Mouse (Mus musculus) hindbrain, embryonic 14.5 days (tissue): ENCODE results near the gene Sema4f. TPM values are rescaled to one million over a fixed set of nuclear protein-coding genes. Genes with fewer than 3 reads are reported as not detected.

Experiments used
- ATAC-seq: fragments of 200-750 bp; cut with Nextera tagmentation; 2 replicates; pipeline ENCODE4 v1.8.0; 2017; ENCODE audit warnings: moderate number of reproducible peaks, mild to moderate bottlenecking, moderate TSS enrichment, moderate library complexity; ENCODE audit not compliant: low FRiP score
- DNase-seq: peaks from one replicate; pipeline ENCODE4 v3.0.0-alpha.2; 2015; ENCODE audit warnings: low spot score
- H3K27ac ChIP-seq: fragments of 300-500 bp; sonication (generic); 2 replicates; pipeline ENCODE4 v1.5.1; 2014; ENCODE audit warnings: mild to moderate bottlenecking, moderate library complexity
- H3K27me3 ChIP-seq: fragments of 300-500 bp; sonication (generic); 2 replicates; pipeline ENCODE4 v1.6.1; 2014; ENCODE audit warnings: mild to moderate bottlenecking, low read length, mixed read lengths; ENCODE audit not compliant: control insufficient read depth, insufficient read depth
- H3K36me3 ChIP-seq: fragments of 300-500 bp; sonication (generic); replicated peaks from 2 replicates; pipeline ENCODE4 v1.6.1; 2014; ENCODE audit not compliant: control insufficient read depth, insufficient read depth
- H3K4me1 ChIP-seq: fragments of 300-500 bp; sonication (generic); replicated peaks from 2 replicates; pipeline ENCODE4 v1.6.1; 2014; ENCODE audit warnings: antibody characterized with exemption, low read length, mixed read lengths; ENCODE audit not compliant: control insufficient read depth, insufficient read depth
- H3K4me2 ChIP-seq: fragments of 300-500 bp; sonication (generic); replicated peaks from 2 replicates; pipeline ENCODE4 v1.6.1; 2014; ENCODE audit warnings: mild to moderate bottlenecking, moderate library complexity
- H3K4me3 ChIP-seq: fragments of 300-500 bp; sonication (generic); replicated peaks from 2 replicates; pipeline ENCODE4 v1.5.1; 2014; ENCODE audit warnings: mild to moderate bottlenecking, low read length
- H3K9ac ChIP-seq: fragments of 300-500 bp; sonication (generic); 2 replicates; pipeline ENCODE4 v1.6.1; 2014
- H3K9me3 ChIP-seq: fragments of 300-500 bp; sonication (generic); 2 replicates; pipeline ENCODE4 v1.6.1; 2016; ENCODE audit warnings: low read length; ENCODE audit not compliant: control insufficient read depth
- WGBS: fragments of 180-500 bp; shearing (Covaris S2); extraction: QIAGEN DNeasy Blood & Tissue Kit; methylation state at CpG from one replicate; pipeline ENCODE4 v1.1.7; 2014; 5-methylcytosine and 5-hydroxymethylcytosine counted together
- polyA plus RNA-seq: library from polyadenylated mRNA; unstranded; fragments of >200 nt; fragmentation: Nextera tagmentation; extraction: Ambion mirVana; gene quantifications from 2 replicates; pipeline ENCODE4 v1.2.1, GENCODE M21; 2014

Gene Sema4f
- polyA plus RNA-seq, 1 experiment from 2014 or later = 14.0 TPM

- H3K4me2 ChIP-seq = no peak overlapping the region
- ATAC-seq = no peak
- H3K36me3 ChIP-seq = no peaks in the 10 kb centered on the region
- H3K9me3 ChIP-seq = no peaks in the 10 kb centered on the region; the same call in 1 of the 2 replicates
- no peak overlapping the region for H3K27ac ChIP-seq
- WGBS = 51% methylated on average over 7 of the region's 7 CpGs
- no peak overlapping the region for H3K9ac ChIP-seq
- H3K4me1 ChIP-seq = no peaks in the 10 kb centered on the region
- H3K4me3 ChIP-seq = no peak overlapping the region
- H3K27me3 ChIP-seq = no peaks in the 10 kb centered on the region
- DNase-seq = no peak
Observed at GRCm38 (mm10) chr6:82862475-82862874, 77.1 kb downstream of the Sema4f start.

GRCm38 (mm10) chr6:82862042-82862441, 77.5 kb downstream of the Sema4f start:
- ATAC-seq (no peak), DNase-seq (no peak)
- H3K4me3 ChIP-seq = no peak overlapping the region
- no peaks in the 10 kb centered on the region for H3K27me3 ChIP-seq
- H3K9me3 ChIP-seq = no peaks in the 10 kb centered on the region; the same call in 1 of the 2 replicates
- no peak overlapping the region for H3K27ac ChIP-seq
- no peak overlapping the region for H3K4me2 ChIP-seq
- H3K36me3 ChIP-seq = no peaks in the 10 kb centered on the region
- no peak overlapping the region for H3K9ac ChIP-seq
- no peaks in the 10 kb centered on the region for H3K4me1 ChIP-seq
- 65% methylated on average over 3 of the region's 3 CpGs for WGBS

Other genes with a start within 250 kb of the Sema4f start
- gene Pole4, start 234.4 kb downstream of the Sema4f start, polyA plus RNA-seq = 145 and 157 TPM in 2 replicates
- 2.4 and 3.4 TPM in 2 replicates for gene Hk2, start 165.3 kb downstream of the Sema4f start, polyA plus RNA-seq
- gene M1ap, start 7.1 kb upstream of the Sema4f start, polyA plus RNA-seq = 0.16 TPM in 1 of 2 replicates, not detected in the other
- gene Dok1, start 93.7 kb upstream of the Sema4f start, polyA plus RNA-seq = 1.2 and 2.2 TPM in 2 replicates
- gene Loxl3, start 94.4 kb upstream of the Sema4f start, polyA plus RNA-seq = 3.5 and 4.9 TPM in 2 replicates
- gene Aup1, start 114.8 kb upstream of the Sema4f start, polyA plus RNA-seq = 109 and 111 TPM in 2 replicates
- 40.4 and 42.9 TPM in 2 replicates for gene Htra2, start 115.5 kb upstream of the Sema4f start, polyA plus RNA-seq
- 0.29 TPM in 2 replicates for gene Dqx1, start 118.1 kb upstream of the Sema4f start, polyA plus RNA-seq
- gene Tlx2, start 130.5 kb upstream of the Sema4f start, polyA plus RNA-seq = 0.22 TPM in 1 of 2 replicates, not detected in the other
- 36.3 and 36.7 TPM in 2 replicates for gene Pcgf1, start 138.1 kb upstream of the Sema4f start, polyA plus RNA-seq
- gene Lbx2, start 146.6 kb upstream of the Sema4f start, polyA plus RNA-seq = not detected in 2 replicates
- 3.5 and 4.2 TPM in 2 replicates for gene Ccdc142, start 161.8 kb upstream of the Sema4f start, polyA plus RNA-seq
- 4.9 and 5.3 TPM in 2 replicates for gene Gm42688, start 161.8 kb upstream of the Sema4f start, polyA plus RNA-seq
- 110 and 129 TPM in 2 replicates for gene Mrpl53, start 169.3 kb upstream of the Sema4f start, polyA plus RNA-seq
- 23.9 and 24.0 TPM in 2 replicates for gene Mogs, start 175.7 kb upstream of the Sema4f start, polyA plus RNA-seq
- 114 and 134 TPM in 2 replicates for gene Wbp1, start 181.8 kb upstream of the Sema4f start, polyA plus RNA-seq
- 15.4 and 15.8 TPM in 2 replicates for gene Ino80b, start 185.7 kb upstream of the Sema4f start, polyA plus RNA-seq
- gene Rtkn, start 195.7 kb upstream of the Sema4f start, polyA plus RNA-seq = 8.9 and 9.8 TPM in 2 replicates
- 17.8 and 18.0 TPM in 2 replicates for gene Wdr54, start 216.6 kb upstream of the Sema4f start, polyA plus RNA-seq
- gene 1700003E16Rik, start 216.6 kb upstream of the Sema4f start, polyA plus RNA-seq = 7.1 and 7.5 TPM in 2 replicates
- gene Dctn1, start 226.2 kb upstream of the Sema4f start, polyA plus RNA-seq = 147 and 155 TPM in 2 replicates